Mouse (Mus musculus) adrenal gland, adult (tissue): Measurements from ENCODE around the gene 1700057G04Rik.

ENCODE experiments used
- DNase-seq, 2 experiments: peaks; one replicate each; pipeline ENCODE4 v3.0.0; 2022 to 2023; ENCODE audit warnings: low spot score in 1 of 2; ENCODE audit not compliant: inconsistent age in 2 of 2

Gene 1700057G04Rik

DNA sequence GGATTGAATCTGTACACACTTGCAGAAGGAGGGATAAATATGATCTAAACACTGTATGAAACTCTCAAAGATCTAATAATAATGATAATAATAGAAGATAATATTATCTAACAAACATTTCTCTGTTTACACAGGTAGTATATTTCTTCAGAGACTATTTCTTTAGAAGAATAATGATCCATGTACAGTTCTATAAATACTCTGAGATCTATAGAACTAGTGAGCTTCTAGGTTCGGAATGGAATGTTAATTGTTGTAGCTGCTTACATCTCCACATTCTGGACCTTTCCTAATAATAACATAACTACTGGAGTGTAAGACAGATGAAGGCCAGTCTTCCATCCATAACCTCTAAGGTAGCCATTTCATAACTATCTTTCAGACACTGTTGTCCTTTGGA, at the start of gene 1700057G04Rik:
Gene 1700057G04Rik (plus strand): TSS at position 301 of the 400 bp plus-strand sequence.
- no peak for DNase-seq

DNA sequence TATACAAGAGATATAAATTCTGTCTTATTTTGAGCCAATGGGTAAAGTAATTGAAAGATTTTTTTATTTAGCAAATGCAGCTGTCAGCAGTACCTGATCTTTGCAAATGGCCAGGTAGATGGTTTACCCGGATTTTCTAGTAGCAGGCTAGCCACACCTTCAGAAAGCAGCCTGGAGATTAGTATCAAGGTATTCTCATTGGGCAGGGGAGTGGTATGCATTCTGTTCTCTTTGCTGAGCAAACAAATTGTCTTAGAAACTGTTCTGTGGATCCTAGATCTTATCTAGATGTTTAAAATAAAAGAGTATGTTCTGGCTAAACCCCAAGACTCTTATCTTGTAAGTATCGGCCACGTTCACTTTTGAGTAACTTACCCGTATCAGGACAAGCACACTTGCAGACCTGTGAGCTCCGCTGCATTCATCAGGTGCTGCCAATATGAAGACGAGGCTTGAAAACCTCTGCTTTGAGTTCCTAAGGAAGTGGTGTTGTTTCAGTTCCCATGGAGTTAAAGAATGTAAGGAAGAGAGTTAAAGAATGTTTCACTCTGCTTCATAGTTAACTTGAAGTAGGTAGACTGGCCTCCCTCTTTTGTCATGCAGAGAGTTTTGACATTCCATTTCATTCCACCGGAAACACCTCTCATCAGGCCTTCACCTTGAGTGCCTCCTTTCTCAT, 48.6 kb upstream of the 1700057G04Rik start:
- no peak for DNase-seq

DNA sequence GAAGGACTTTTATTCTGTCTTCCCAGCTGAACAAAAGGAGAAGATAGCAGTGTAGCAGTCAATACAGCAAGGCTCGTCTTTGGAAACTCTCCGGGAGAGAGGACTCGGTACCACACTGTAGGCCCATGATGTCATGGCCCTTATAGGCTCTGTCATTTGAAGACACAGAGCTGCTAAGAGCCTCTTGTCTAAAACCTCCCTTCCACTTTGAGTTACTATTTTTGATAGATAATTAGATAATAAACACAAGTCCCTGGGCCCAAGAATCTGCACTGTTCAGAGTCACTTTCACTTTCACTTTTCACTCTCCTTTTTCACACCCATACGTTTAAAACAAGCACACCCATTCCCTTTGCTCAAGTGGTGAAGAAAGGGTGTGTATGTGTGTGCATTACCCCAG, 43.5 kb upstream of the 1700057G04Rik start:
- DNase-seq, result peak in 1 of 2 experiments; percentile 66

DNA sequence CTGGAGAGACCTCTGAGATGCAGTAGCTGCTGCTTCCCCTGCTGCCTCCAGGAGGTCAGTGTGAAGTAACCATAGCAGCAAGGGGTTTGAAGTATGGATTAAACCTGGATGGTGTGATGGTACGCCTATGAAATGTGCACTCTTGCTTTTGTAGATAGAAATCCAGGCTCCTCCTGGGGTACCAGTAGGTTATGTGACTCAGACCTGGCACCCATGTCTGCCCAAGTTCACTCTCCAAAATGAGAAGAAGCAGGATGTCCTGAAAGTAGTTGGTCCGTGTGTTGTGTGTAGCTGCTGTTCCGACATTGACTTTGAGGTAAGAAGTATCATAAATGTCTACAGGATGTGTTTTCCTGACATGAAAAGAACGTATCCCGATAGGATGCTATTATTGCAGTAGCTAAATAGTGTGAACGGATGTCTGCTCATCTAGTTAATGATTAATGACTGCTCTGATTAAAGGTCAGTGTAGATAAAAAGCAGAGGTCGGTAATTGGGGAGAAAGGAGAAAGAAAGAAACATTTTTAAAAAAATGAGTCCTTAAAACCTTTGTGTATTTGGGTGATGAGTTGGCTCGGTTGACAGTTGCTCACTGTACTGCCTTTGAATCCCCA, 42.5 kb upstream of the 1700057G04Rik start:
- no peak for DNase-seq

DNA sequence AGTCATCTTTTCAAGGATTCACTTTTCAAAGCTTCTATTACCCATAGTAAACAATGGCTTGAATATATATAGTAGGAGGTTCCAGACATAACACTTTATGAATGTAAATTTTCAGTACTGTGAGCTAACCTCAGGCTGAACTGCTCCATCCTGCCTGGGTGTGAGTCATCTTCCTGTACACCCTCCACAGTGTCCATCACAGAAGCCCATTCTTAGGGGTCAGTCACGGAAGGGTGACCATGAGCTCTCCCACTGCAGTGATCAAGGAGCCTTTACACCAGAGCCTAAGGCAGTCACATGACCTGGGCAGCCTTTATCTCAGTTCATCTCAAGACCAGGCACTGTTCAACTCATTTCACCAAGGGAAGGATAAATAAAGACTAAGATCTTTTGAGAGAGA, 41.4 kb upstream of the 1700057G04Rik start:
- no peak for DNase-seq

DNA sequence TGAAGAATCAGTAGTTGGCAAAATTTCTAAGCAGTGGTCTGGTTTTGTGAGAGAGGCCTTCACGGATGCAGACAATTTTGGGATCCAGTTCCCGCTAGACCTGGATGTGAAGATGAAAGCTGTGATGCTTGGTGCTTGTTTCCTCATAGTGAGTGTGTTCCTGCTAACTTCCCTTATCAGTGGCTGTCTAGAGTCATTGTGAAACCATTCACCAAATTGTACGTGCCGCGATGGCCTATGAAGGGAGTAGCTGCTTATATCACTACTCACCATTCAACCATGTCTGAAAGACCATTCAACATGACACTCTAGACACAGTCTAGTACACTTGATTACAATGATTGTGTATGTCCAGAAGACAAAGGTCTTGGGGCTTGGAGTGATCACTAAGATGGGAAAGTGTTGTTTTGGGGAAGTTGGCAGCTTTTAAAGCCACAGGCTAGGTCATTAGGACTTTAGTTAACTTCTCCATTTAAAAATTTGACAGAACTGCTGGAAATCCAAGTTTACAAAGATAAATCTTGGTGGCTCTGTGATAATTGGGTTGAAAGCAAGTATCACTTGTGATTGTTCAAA, 39.3 kb upstream of the 1700057G04Rik start:
- no peak for DNase-seq

DNA sequence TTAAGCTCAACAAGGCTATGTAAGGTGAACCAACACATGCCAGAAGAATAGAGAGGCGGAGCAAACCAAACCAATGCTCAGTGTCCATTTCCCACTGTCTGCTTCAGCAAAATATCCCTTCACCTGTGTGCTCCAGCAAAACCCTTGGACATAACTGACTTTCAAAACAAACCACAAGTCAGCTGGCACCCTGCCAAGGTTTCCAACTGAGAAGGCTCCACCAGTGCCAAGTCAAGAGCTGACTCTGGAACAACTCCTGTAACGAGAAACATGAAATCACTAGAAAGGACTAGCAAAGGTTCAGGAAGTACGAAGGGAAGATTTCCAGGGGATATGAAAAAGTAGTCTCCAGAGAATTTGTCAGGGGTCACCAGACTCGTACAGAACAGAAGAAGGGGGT, 38.2 kb upstream of the 1700057G04Rik start:
- DNase-seq, result peak; percentile 63 to 91

DNA sequence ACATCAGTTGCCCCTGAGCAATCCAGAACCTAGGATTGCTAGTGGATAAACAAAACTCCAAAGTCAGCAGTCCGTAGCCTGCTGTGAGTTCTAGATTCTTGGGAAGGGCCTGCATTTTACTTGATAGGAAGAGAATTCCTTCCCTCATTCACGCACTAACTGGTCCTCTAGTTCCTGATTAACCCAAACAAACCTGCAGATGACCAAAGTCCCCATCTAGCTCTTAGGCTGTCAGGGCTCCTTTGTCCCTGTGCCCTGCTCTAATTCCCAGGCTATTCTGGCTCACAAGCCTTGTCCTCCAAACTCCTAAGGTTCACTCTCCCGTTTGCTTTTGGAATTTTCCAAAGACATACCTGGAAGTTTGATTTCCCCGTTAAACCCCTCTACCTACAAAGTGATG, 36.5 kb upstream of the 1700057G04Rik start:
- DNase-seq, result no peak

DNA sequence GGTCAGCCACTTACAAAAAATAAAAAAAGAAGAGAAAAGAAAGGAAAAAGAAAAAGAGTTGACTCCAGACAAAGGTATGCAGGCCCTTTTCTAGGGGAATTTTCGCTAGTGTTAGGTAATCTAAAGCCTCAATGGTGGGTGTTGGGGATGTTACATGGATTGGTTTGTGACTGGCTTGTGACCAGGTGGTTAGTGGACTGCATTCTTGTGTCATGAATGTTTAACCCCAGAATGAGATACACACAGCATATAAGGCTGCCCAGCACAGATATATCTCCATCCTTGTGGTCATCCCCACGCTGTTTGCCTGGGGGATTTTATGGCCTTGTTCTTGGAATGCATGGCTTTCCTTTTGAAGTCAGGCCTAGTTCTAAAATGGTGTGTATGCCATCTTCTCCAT, 35.9 kb upstream of the 1700057G04Rik start:
- no peak for DNase-seq

DNA sequence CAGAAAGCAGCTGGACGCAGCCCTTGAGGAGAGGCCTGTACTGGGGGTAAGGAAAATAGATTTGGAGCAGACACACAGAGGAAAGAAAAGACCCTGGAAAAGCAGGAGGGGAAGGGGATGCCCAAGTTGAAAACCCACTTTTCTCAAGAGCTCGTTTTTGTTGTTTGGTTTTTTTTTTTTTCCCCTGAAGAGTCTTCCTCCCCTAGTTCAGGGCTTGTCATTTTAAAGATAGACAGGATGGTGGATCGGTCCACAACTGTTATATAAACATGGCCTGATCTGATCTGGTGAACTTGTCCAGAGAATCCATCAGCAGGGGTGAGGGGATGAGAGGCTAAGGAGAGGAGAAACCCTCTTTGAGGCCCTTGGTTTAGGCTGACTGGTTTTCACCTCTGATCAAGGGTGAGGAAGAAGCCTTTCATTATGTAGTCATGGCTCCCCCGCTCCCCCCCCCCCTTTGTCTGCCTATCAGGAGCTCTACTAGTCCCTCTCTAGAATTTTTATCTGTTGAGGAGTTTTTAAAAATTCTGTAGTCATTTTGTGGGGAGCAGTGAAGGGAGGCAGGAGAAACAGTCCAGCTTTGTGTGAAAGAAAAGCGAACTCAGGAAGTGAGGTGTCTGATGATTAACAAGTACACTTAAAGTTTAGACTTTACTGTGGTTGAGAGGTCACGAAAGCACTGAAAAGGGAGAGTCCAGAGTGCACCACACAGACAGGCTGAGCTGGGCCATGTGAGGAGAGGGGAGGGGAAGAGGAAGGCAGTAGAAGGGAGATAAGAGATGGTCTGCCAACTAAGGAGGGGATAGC, 35.0 kb upstream of the 1700057G04Rik start:
- DNase-seq, result peak in 1 of 2 experiments; percentile 37

DNA sequence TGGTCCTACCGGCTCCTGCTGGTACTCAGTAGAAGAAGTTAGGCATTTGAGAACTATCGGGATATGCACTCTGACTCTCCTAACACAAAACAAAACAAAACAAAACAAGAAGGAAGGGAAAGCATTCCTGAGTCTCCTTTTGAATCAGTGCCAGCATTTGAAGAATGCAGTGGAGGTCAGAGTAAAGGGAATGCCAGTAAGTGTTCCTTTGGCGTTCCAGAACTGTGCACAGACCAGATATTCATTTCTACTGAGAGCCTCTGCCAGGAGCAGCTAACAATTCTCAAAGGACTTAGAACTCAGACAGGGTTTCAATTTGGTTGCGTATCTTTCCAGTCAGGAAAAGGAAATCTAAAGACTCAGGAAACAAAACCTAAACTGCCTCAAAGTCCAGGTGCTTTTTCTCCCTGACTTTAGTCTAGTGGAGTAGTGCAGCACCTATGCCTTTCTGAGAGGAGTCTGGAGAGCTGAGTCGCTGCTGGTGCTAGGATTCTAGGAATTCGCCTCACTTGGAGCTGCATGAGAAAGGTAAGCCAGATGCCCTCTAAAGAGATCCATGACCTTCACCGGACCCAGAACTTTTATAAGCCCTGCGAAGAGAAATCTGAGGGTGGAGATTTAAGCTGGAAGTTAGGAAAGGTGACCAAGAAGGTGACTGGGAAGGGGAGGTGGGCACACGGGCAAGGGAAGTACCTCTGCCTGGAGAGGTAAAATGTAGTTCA, 33.5 kb upstream of the 1700057G04Rik start, which contains the start of gene Plscr2:
Gene Plscr2 (plus strand): TSS at position 117 of the 722 bp plus-strand sequence.
- peak; percentile 24 to 73 for DNase-seq

DNA sequence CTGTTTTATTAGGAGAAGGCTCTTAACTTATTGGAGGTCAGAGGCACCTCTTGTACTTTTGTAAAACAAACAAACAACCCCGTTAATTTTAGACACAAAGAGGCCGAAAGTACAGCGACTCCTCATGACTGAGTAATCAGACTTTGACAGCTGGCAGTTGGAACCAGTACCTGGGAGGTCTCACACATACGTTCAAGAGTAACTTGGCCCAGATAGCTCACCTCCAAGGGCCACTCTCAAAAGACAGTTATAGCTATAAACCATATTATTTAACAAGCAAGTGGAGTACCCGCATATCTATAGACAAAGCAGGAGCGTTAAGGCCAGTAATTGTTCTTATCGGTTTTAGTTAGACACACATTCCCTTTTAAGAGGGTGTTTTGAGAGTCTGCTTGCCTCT, 32.8 kb upstream of the 1700057G04Rik start:
- peak in 1 of 2 experiments; percentile 35 for DNase-seq

DNA sequence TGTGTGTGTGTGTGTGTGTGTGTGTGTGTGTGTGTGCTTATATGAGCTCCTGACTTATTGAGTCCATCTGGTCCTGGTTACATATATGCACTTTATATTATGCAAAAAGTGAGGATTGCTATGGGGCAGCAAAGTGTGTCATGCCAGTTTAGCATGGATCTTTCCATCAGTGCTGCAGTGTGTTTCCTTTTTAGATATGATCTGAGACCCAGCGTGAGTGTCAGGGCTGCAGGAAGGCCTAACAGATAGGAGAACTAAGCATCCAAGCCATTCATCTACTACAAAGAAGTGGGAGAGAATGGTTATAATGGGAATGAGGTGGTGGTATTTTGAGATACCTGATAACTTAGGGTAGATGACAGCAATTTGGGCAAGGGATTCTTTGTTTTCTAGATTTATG, 29.1 kb upstream of the 1700057G04Rik start:
- no peak for DNase-seq

DNA sequence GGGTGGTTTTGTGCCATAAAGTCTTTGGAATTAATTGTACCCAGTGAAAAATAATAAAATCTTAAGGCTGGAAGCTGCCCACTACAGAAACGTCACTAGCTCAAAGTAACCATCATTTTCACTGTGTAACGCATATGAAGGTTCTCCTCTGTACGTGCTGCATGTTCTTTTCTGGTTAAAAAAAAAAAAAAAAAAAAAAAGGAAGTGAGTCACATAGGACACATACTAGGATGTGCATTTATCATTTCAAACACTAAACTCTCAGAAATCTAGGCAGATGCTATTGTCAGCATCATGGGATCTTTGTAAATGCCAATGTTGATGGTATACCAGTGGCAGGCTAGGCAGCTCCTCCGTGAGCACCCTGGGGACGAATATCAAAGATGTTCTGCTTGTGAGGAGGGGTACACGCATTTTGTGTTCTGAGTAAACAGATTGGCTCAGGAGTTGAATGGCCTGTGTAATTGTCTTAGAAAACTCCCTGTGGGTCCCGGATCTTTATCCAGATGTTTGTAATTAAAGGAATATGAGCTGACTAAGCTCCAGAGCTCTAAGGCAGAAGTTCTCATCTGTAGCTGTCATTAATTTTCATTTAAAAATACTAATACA, 26.5 kb upstream of the 1700057G04Rik start:
- DNase-seq, result no peak

DNA sequence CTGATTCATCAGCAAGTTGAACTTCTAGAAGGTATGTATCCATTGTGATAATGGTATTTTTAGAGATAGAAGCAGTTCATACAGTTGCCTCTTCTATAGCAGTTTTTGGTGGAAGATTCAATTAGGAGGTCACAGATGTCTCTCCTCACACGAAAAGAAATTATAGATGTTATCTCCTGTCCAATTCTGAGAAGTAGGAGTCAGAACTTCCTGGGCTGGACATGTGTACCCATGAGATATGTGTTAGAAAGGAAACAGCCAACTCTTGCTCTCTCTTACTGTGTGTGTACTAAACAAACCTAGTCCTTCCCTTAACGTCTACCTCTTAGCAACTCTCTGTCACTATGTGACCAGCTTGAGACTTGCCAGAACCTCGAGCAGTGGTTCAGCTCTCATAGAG, 19.5 kb upstream of the 1700057G04Rik start:
- no peak for DNase-seq

DNA sequence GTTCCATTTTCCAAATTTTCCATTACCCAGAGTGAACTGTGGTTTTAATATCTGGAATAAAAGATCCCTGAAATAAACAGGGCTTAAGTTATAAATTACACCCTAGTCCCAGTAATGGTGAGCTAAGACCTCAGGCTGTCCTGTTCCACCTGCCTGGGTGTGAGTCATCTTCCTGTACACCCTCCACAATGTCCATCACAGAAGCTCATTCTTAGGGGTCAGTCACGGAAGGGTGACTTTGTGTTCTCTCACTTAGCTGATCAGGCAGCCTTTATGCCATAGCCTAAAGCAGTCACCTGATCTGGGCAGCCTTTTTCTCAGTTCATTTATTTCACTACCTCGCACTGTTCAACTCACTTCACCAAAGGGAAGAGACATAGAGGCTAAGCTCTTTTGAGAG, 17.0 kb upstream of the 1700057G04Rik start:
- DNase-seq, result peak in 1 of 2 experiments; percentile 18

DNA sequence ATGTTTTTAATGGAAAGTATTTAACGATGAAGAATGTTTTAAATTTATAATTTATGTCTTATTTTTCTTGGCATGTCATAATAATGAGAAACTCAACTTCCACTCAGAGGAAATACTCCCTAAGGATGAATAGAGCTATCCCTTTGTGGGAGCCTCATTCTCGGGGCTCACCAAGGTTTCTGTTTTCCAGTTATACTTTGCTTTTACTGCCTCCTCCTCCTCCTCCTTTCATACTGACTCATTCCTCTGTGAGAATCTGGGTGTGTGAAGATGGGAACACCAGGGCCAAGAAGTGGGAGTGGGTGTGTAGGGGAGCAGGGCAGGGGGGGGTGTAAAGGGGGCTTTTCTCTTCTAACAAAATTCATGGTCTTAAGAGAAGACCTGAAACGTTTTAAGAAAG, 16.3 kb upstream of the 1700057G04Rik start:
- DNase-seq, result no peak

DNA sequence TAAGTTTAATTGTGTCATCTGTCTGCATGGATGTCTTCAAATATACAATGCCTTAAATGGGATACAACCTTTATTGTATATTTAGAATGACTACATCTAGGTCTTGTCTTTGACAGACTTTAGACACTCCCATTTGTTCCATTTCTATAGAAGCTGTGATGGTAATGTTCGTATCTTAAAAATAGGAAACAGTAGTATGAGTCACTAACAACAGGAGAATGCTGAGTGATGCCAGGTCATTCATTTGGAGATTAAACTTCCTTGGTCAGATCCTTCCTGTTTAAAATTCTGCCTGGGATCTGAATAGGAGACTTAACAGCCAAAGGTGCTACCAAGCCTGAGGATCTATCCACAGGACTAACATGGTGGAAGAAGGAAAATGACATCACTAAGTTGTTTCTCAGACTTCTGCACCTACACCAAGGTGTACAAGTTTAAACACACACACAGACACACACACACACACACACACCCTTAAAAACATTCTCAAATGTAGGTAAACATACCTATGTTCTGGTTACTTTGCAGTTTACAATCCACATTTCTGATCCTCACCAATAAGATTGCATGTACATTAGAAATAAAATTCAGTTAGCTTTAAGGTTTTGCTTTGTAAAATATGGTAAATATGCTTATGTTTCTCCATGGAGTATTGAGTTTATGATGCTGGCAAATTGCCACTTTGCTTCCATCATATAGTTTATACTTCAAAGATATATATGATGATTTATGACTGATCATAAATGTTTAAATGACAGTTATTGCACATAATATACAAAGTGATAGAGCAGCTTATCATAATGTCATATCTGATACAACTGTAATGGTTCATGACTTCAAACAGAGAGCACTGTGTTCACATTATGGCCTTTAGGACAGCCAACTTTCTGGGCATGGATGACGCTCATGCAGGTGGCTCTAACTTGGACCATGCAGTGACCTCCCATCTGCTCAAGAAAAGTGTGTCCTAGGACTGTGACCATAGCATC, 15.3 kb upstream of the 1700057G04Rik start:
- DNase-seq, result no peak

DNA sequence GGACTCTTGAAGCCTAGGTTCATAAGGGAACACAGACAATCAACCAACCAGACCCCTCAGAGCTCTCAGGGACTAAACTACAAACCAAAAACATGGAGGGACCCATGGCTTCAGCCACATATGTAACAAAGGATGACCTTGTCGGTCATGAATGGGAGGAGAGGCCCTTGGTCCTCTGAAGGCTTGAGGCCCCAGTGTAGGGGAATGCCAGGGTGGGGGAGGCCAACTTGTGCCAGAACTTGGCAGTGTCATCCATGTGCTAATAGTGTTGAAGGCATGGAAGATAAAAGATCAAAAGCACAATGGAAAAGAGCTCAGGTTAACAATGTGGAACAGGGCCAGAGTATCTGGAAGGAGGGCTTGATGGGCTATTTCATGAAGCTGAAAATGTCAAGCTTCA, 10.9 kb upstream of the 1700057G04Rik start:
- no peak for DNase-seq
